Mouse (Mus musculus) CH12.LX (cell line): ENCODE results near the gene Kcnma1. TPM values are rescaled to one million over a fixed set of nuclear protein-coding genes. Genes with fewer than 3 reads are reported as not detected.

Experiments
- DNase-seq: peaks from one replicate; pipeline ENCODE4 v3.0.0-alpha.2; 2013; ENCODE audit errors: extremely low read depth
- H3K27ac ChIP-seq: 2 replicates; pipeline ENCODE4 v1.5.1; 2012; ENCODE audit warnings: low read depth, mild to moderate bottlenecking, control low read depth, moderate library complexity; ENCODE audit not compliant: insufficient read depth
- H3K27me3 ChIP-seq: replicated peaks from 2 replicates; pipeline ENCODE3; 2012; ENCODE audit warnings: inconsistent platforms
- H3K36me3 ChIP-seq, 2 experiments: replicated peaks in 1 of 2; 2 replicates each; pipeline versions ENCODE3 to v1.6.1; 2012; ENCODE audit warnings: inconsistent platforms in 1 of 2, low read length in 1 of 2, mild to moderate bottlenecking in 1 of 2, mixed read lengths in 1 of 2, moderate library complexity in 1 of 2; ENCODE audit not compliant: control insufficient read depth in 1 of 2, insufficient read depth in 1 of 2
- H3K4me1 ChIP-seq, 2 experiments: 2 replicates each; pipeline ENCODE4 v1.6.1; 2012; ENCODE audit warnings: inconsistent platforms in 1 of 2, moderate library complexity in 1 of 2; ENCODE audit not compliant: insufficient read depth in 2 of 2, control insufficient read depth in 1 of 2
- H3K4me2 ChIP-seq: 2 replicates; pipeline ENCODE4 v1.6.1; 2012; ENCODE audit warnings: low read depth, mild to moderate bottlenecking, control low read depth; ENCODE audit not compliant: poor library complexity, insufficient read depth, severe bottlenecking
- H3K4me3 ChIP-seq, 3 experiments: fragments of 150-350 bp in 1 of 3; sonication (generic) in 1 of 3; replicated peaks in 1 of 3; 2 replicates each; pipeline versions ENCODE3 to v1.5.1; 2011 to 2012; ENCODE audit warnings: low read depth in 2 of 3, low read length in 2 of 3, mild to moderate bottlenecking in 2 of 3, moderate library complexity in 2 of 3, control low read depth in 1 of 3, improper control_type of control experiment in 1 of 3, inconsistent platforms in 1 of 3, mixed read lengths in 1 of 3; ENCODE audit not compliant: poor library complexity in 1 of 3
- H3K79me2 ChIP-seq: replicated peaks from 2 replicates; pipeline ENCODE4 v1.6.1; 2012; ENCODE audit warnings: mild to moderate bottlenecking, moderate library complexity; ENCODE audit not compliant: control insufficient read depth, poor library complexity, insufficient read depth, severe bottlenecking; ENCODE audit errors: extremely low read depth
- H3K9ac ChIP-seq: 2 replicates; pipeline ENCODE4 v1.6.1; 2012; ENCODE audit warnings: low read depth, mild to moderate bottlenecking, control low read depth, moderate library complexity; ENCODE audit not compliant: insufficient read depth
- H3K9me3 ChIP-seq: replicated peaks from 2 replicates; pipeline ENCODE3; 2012; ENCODE audit warnings: low read length, inconsistent platforms, mixed read lengths
- BHLHE40 ChIP-seq: IDR thresholded peaks from 2 replicates; pipeline ENCODE4 v1.6.1; 2011; ENCODE audit warnings: mild to moderate bottlenecking, low read depth, low read length, improper control_type of control experiment
- CHD1 ChIP-seq: IDR thresholded peaks from 2 replicates; pipeline ENCODE4 v1.6.1; 2012; ENCODE audit warnings: low read depth, low read length, improper control_type of control experiment, inconsistent platforms
- CTCF ChIP-seq, 2 experiments: IDR thresholded peaks in 1 of 2; conservative IDR thresholded peaks in 1 of 2; 2 replicates each; pipeline ENCODE4 v1.5.1; 2011 to 2012; ENCODE audit warnings: low read depth in 2 of 2, low read length in 2 of 2, improper control_type of control experiment in 1 of 2, inconsistent platforms in 1 of 2, mild to moderate bottlenecking in 1 of 2, moderate library complexity in 1 of 2
- ELF1 ChIP-seq: IDR thresholded peaks from 2 replicates; pipeline ENCODE4 v1.6.1; 2014; ENCODE audit warnings: low read depth, mild to moderate bottlenecking, inconsistent platforms, low read length, improper control_type of control experiment
- EP300 ChIP-seq: IDR thresholded peaks from 2 replicates; pipeline ENCODE4 v1.6.1; 2011; ENCODE audit warnings: low read length, improper control_type of control experiment
- GABPA ChIP-seq: IDR thresholded peaks from 2 replicates; pipeline ENCODE4 v1.6.1; 2012; ENCODE audit warnings: low read depth, low read length, improper control_type of control experiment, inconsistent platforms; ENCODE audit not compliant: insufficient replicate concordance
- HCFC1 ChIP-seq: IDR thresholded peaks from 2 replicates; pipeline ENCODE4 v1.6.1; 2012; ENCODE audit warnings: low read depth, mild to moderate bottlenecking, inconsistent platforms, low read length, improper control_type of control experiment
- JUN ChIP-seq: IDR thresholded peaks from 2 replicates; pipeline ENCODE4 v1.6.1; 2011; ENCODE audit warnings: low read depth, mild to moderate bottlenecking, low read length, improper control_type of control experiment, moderate library complexity; ENCODE audit not compliant: insufficient read depth
- MAFK ChIP-seq: IDR thresholded peaks from 2 replicates; pipeline ENCODE4 v1.6.1; 2011; ENCODE audit warnings: low read length, improper control_type of control experiment; ENCODE audit not compliant: insufficient replicate concordance
- MAX ChIP-seq: IDR thresholded peaks from 2 replicates; pipeline ENCODE4 v1.6.1; 2011; ENCODE audit warnings: low read length, improper control_type of control experiment
- MAZ ChIP-seq: IDR thresholded peaks from 2 replicates; pipeline ENCODE4 v1.6.1; 2012; ENCODE audit warnings: low read depth, mild to moderate bottlenecking, inconsistent platforms, low read length, improper control_type of control experiment, moderate library complexity
- MEF2A ChIP-seq: IDR thresholded peaks from 2 replicates; pipeline ENCODE4 v1.6.1; 2014; ENCODE audit warnings: low read depth, mild to moderate bottlenecking, inconsistent platforms, low read length, improper control_type of control experiment, borderline replicate concordance
- MYC ChIP-seq: IDR thresholded peaks from 2 replicates; pipeline ENCODE4 v1.6.1; 2011; ENCODE audit warnings: low read depth, mild to moderate bottlenecking, improper control_type of control experiment, low read length
- NELFE ChIP-seq: IDR thresholded peaks from 2 replicates; pipeline ENCODE4 v1.6.1; 2011; ENCODE audit warnings: low read depth, low read length, improper control_type of control experiment
- NRF1 ChIP-seq: IDR thresholded peaks from 2 replicates; pipeline ENCODE4 v1.6.1; 2014; ENCODE audit warnings: low read depth, mild to moderate bottlenecking, inconsistent platforms, low read length, improper control_type of control experiment, moderate library complexity
- PAX5 ChIP-seq: IDR thresholded peaks from 2 replicates; pipeline ENCODE4 v1.6.1; 2012; ENCODE audit warnings: low read length, inconsistent platforms, mixed read lengths
- POLR2A ChIP-seq: IDR thresholded peaks from 2 replicates; pipeline ENCODE4 v1.6.1; 2011; ENCODE audit warnings: low read depth, mild to moderate bottlenecking, improper control_type of control experiment, low read length
- RAD21 ChIP-seq: IDR thresholded peaks from 2 replicates; pipeline ENCODE4 v1.6.1; 2011; ENCODE audit warnings: low read depth, mild to moderate bottlenecking, low read length, improper control_type of control experiment, moderate library complexity
- RCOR1 ChIP-seq: conservative IDR thresholded peaks from 2 replicates; pipeline ENCODE4 v1.6.1; 2012; ENCODE audit warnings: low read depth, mild to moderate bottlenecking, inconsistent platforms, low read length, improper control_type of control experiment
- SIN3A ChIP-seq: IDR thresholded peaks from 2 replicates; pipeline ENCODE4 v1.6.1; 2012; ENCODE audit warnings: low read length, improper control_type of control experiment, inconsistent platforms
- SMC3 ChIP-seq: IDR thresholded peaks from 2 replicates; pipeline ENCODE4 v1.6.1; 2011; ENCODE audit warnings: low read depth, low read length, improper control_type of control experiment
- UBTF ChIP-seq: IDR thresholded peaks from 2 replicates; pipeline ENCODE4 v1.6.1; 2012; ENCODE audit warnings: low read depth, mild to moderate bottlenecking, inconsistent platforms, low read length, improper control_type of control experiment, moderate library complexity
- USF1 ChIP-seq: IDR thresholded peaks from 2 replicates; pipeline ENCODE4 v1.6.1; 2014; ENCODE audit warnings: low read depth, mild to moderate bottlenecking, inconsistent platforms, low read length, improper control_type of control experiment
- USF2 ChIP-seq: conservative IDR thresholded peaks from 2 replicates; pipeline ENCODE4 v1.6.1; 2011; ENCODE audit warnings: low read depth, low read length, improper control_type of control experiment
- ZKSCAN1 ChIP-seq: IDR thresholded peaks from 2 replicates; pipeline ENCODE4 v1.6.1; 2012; ENCODE audit warnings: low read depth, inconsistent platforms, low read length, improper control_type of control experiment, borderline replicate concordance
- dilution Hi-C: fragments of 300-500 bp; cut with MboI; formaldehyde crosslinking; loops from 2 replicates; pipeline ENCODE4 v1.14.3; 2020; ENCODE audit warnings: low sequenced_read_pairs; ENCODE audit not compliant: extremely low pct_unique_long_range_greater_than_20kb, extremely low pct_ligation_motif_present
- in situ Hi-C: fragments of 300-500 bp; cut with MboI; formaldehyde crosslinking; loops from 3 replicates; pipeline ENCODE4 v1.14.3; 2019; ENCODE audit warnings: low sequenced_read_pairs, low pct_ligation_motif_present, low pct_unique_long_range_greater_than_20kb, mixed read lengths
- polyA plus RNA-seq: library from polyadenylated mRNA; unstranded; fragments of >175 nt; gene quantifications from 2 replicates; pipeline ENCODE4 v1.2.1, GENCODE M21; 2012; ENCODE audit warnings: low read depth; ENCODE audit not compliant: insufficient read length
- total RNA-seq, 2 experiments: library from RNA; depleted of rRNA; stranded (reverse); fragments of 300-350 nt in 1 of 2; fragments of >200 nt in 1 of 2; gene quantifications; 2 replicates each; pipeline ENCODE4 v1.2.3; 2012 to 2014

Gene Kcnma1
- total and polyA plus RNA-seq, 3 experiments = 0.10 to 0.17 (median 0.12) TPM

- no peak overlapping the region for H3K9ac ChIP-seq
- H3K27ac ChIP-seq = no peak overlapping the region
- in situ Hi-C loops = no loop called here
- H3K4me2 ChIP-seq = no peak overlapping the region
- H3K9me3 ChIP-seq = peaks cover 33% of the 10 kb centered on the region
- no peaks in the 10 kb centered on the region for H3K4me1 ChIP-seq
- TF ChIP-seq GABPA (no peak), JUN (no peak), NELFE (no peak), CTCF (conservative IDR thresholded peaks at IDR 0.05 in 1 of 2, IDR thresholded peaks at IDR 0.05 in 1 of 2; ENCODE audit: low read depth in 2 of 2, low read length in 2 of 2) (no peak), NRF1 (no peak), POLR2A (no peak), MYC (no peak), SMC3 (no peak), MAFK (no peak), MAX (no peak), EP300 (no peak), BHLHE40 (no peak), MAZ (no peak), UBTF (no peak), ZKSCAN1 (no peak), HCFC1 (no peak), ELF1 (no peak), USF1 (no peak)
- H3K79me2 ChIP-seq = no peaks in the 10 kb centered on the region
- no peaks in the 10 kb centered on the region for H3K36me3 ChIP-seq
- no peak overlapping the region for H3K4me3 ChIP-seq
- dilution Hi-C loops = no loop called here
- H3K27me3 ChIP-seq = no peaks in the 10 kb centered on the region
- DNase-seq = no peak
Observed at GRCm38 (mm10) chr14:23957270-23957669, 57.0 kb downstream of the Kcnma1 start.

GRCm38 (mm10) chr14:23943876-23944275, 70.4 kb downstream of the Kcnma1 start:
- H3K9me3 ChIP-seq = peaks cover 44% of the 10 kb centered on the region
- no peak overlapping the region for H3K4me2 ChIP-seq
- no peaks in the 10 kb centered on the region for H3K79me2 ChIP-seq
- in situ Hi-C loops = no loop called here
- no peak overlapping the region for H3K27ac ChIP-seq
- no peaks in the 10 kb centered on the region for H3K4me1 ChIP-seq
- no peaks in the 10 kb centered on the region for H3K36me3 ChIP-seq
- TF ChIP-seq MAFK (no peak), USF2 (no peak), EP300 (no peak), ZKSCAN1 (no peak), RAD21 (no peak), CHD1 (no peak), CTCF (conservative IDR thresholded peaks at IDR 0.05 in 1 of 2, IDR thresholded peaks at IDR 0.05 in 1 of 2; ENCODE audit: low read depth in 2 of 2, low read length in 2 of 2) (no peak), RCOR1 (no peak), USF1 (no peak), HCFC1 (no peak), MYC (no peak), MEF2A (no peak), SIN3A (no peak), ELF1 (no peak), PAX5 (no peak)
- dilution Hi-C loops = no loop called here
- DNase-seq = no peak
- H3K27me3 ChIP-seq = no peaks in the 10 kb centered on the region
- no peak overlapping the region for H3K9ac ChIP-seq
- H3K4me3 ChIP-seq = no peak overlapping the region
